Mouse (Mus musculus) midbrain, embryonic 11.5 days (tissue): ENCODE results near the gene 1110012L19Rik. TPM values are rescaled to one million over a fixed set of nuclear protein-coding genes. Genes with fewer than 3 reads are reported as not detected.
A peak's percentile ranks its signal among the peaks of the same experiment; 100 is the strongest.
"Not testable (repeated sequence)": the region's sequence is repeated elsewhere in the genome, so short reads cannot be mapped to it uniquely, and the experiment has no call there.

Experiments used
- ATAC-seq: fragments of 200-750 bp; cut with Nextera tagmentation; 2 replicates; pipeline ENCODE4 v1.8.0; 2017; ENCODE audit warnings: moderate TSS enrichment, moderate library complexity; ENCODE audit not compliant: low FRiP score
- DNase-seq: peaks from one replicate; pipeline ENCODE4 v3.0.0; 2015; ENCODE audit warnings: low spot score; ENCODE audit errors: missing footprints
- H3K27ac ChIP-seq: fragments of 300-500 bp; sonication (generic); 2 replicates; pipeline ENCODE4 v1.5.1; 2014; ENCODE audit warnings: low read depth, low read length
- H3K27me3 ChIP-seq: fragments of 300-500 bp; sonication (generic); 2 replicates; pipeline ENCODE4 v1.6.1; 2014; ENCODE audit warnings: mild to moderate bottlenecking, low read length, moderate library complexity, mixed read lengths; ENCODE audit not compliant: control insufficient read depth, insufficient read depth
- H3K36me3 ChIP-seq: fragments of 300-500 bp; sonication (generic); 2 replicates; pipeline ENCODE4 v1.6.1; 2014; ENCODE audit warnings: mild to moderate bottlenecking, low read length, moderate library complexity, mixed read lengths; ENCODE audit not compliant: control insufficient read depth, insufficient read depth
- H3K4me1 ChIP-seq: fragments of 300-500 bp; sonication (generic); 2 replicates; pipeline ENCODE4 v1.6.1; 2014; ENCODE audit warnings: low read length; ENCODE audit not compliant: control insufficient read depth, insufficient read depth
- H3K4me2 ChIP-seq: fragments of 300-500 bp; sonication (generic); 2 replicates; pipeline ENCODE4 v1.6.1; 2014; ENCODE audit warnings: mild to moderate bottlenecking, moderate library complexity
- H3K4me3 ChIP-seq: fragments of 300-500 bp; sonication (generic); 2 replicates; pipeline ENCODE4 v1.5.1; 2014; ENCODE audit warnings: low read depth, low read length
- H3K9ac ChIP-seq: fragments of 300-500 bp; sonication (generic); 2 replicates; pipeline ENCODE4 v1.6.1; 2014; ENCODE audit warnings: low read length
- H3K9me3 ChIP-seq: fragments of 300-500 bp; sonication (generic); 2 replicates; pipeline ENCODE4 v1.6.1; 2016; ENCODE audit warnings: low read length; ENCODE audit not compliant: control insufficient read depth
- WGBS: fragments of 180-500 bp; shearing (Covaris S2); extraction: QIAGEN DNeasy Blood & Tissue Kit; methylation state at CpG from one replicate; pipeline ENCODE4 v1.1.7; 2014; 5-methylcytosine and 5-hydroxymethylcytosine counted together
- polyA plus RNA-seq: library from polyadenylated mRNA; unstranded; fragments of >200 nt; fragmentation: Nextera tagmentation; extraction: Ambion mirVana; gene quantifications from 2 replicates; pipeline ENCODE4 v1.2.1, GENCODE M21; 2014

Gene 1110012L19Rik
- polyA plus RNA-seq, 1 experiment from 2014 or later, result 32.8 TPM

DNA sequence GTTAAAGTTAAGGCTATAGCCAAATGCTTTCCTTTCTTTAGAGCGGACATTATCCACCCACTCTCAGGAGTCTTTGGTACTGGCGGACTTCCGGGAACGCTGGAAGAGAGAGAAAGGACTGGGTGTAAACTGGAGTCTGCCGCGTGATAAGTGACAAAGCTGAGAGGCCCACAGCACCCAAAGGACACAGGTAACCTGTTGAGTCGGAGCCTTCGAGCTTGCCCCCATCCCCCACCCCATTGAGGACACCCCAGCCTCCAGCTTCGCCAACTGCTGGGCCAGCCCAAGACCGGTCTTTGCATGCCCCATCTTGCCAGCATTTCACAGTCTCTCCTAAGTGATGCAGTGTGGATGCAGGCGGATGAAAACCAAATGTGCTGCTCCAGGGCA, 280 bp downstream of the 1110012L19Rik start:
- Histone ChIP-seq H3K9me3 (no peaks in the 10 kb centered on the region), H3K4me2 (peak overlapping the region; percentile 46), H3K9ac (peak overlapping the region; percentile 73), H3K36me3 (no peaks in the 10 kb centered on the region), H3K27me3 (no peaks in the 10 kb centered on the region), H3K27ac (no peak overlapping the region), H3K4me3 (peak overlapping the region; percentile 49), H3K4me1 (peaks cover 2% of the 10 kb centered on the region; the same call in 1 of the 2 replicates)
- WGBS, result 16% methylated on average over 11 of the region's 11 CpGs
- DNase-seq (no peak), ATAC-seq (peak; percentile 56)

- DNase-seq, H3K27me3 ChIP-seq, H3K4me1 ChIP-seq, H3K9ac ChIP-seq, H3K9me3 ChIP-seq, H3K4me2 ChIP-seq, H3K4me3 ChIP-seq, H3K36me3 ChIP-seq, ATAC-seq, H3K27ac ChIP-seq: not testable (repeated sequence)
Observed at GRCm38 (mm10) chrX:70392636-70393035, 7.0 kb downstream of the 1110012L19Rik start.

DNA sequence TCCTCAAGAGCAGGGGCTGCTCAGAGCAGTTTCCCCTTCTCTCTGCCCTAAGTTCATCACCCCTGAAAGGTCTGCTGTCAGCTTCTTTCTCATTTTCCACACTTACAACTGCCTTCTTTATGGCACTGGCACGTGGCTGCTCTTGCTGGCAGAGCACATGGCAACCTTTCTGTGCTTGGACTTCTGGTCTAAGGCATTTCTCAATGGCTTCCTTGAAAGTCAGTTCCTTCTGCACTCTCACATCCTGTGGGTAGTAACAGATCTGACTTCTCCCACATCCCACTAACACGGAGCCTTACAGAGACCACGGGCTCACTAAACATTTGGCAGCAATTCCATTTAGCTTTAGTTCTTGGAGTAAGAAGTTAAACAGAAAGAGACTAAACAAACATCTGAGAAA, 39.8 kb downstream of the 1110012L19Rik start:
- H3K4me1 ChIP-seq, H3K4me2 ChIP-seq, H3K36me3 ChIP-seq, DNase-seq, H3K27me3 ChIP-seq, H3K9ac ChIP-seq, H3K4me3 ChIP-seq, H3K9me3 ChIP-seq, H3K27ac ChIP-seq, ATAC-seq: not testable (repeated sequence)
- WGBS, result 75% methylated on average over 3 of the region's 3 CpGs

Other genes with a start within 250 kb of the 1110012L19Rik start
- gene Ids, start 20.8 kb upstream of the 1110012L19Rik start, polyA plus RNA-seq, result 3.0 and 3.8 TPM in 2 replicates
- gene Tmem185a, start 91.3 kb downstream of the 1110012L19Rik start, polyA plus RNA-seq, result 52.4 and 56.8 TPM in 2 replicates